Mouse (Mus musculus): ENCODE results near the gene Osbpl7. TPM values are rescaled to one million over a fixed set of nuclear protein-coding genes. Genes with fewer than 3 reads are reported as not detected.
A peak's percentile ranks its signal among the peaks of the same experiment; 100 is the strongest.

The Osbpl7 gene
- polyA plus RNA-seq (2012; rRNA removed), result 9.0 and 9.1 TPM in 2 replicates

DNA sequence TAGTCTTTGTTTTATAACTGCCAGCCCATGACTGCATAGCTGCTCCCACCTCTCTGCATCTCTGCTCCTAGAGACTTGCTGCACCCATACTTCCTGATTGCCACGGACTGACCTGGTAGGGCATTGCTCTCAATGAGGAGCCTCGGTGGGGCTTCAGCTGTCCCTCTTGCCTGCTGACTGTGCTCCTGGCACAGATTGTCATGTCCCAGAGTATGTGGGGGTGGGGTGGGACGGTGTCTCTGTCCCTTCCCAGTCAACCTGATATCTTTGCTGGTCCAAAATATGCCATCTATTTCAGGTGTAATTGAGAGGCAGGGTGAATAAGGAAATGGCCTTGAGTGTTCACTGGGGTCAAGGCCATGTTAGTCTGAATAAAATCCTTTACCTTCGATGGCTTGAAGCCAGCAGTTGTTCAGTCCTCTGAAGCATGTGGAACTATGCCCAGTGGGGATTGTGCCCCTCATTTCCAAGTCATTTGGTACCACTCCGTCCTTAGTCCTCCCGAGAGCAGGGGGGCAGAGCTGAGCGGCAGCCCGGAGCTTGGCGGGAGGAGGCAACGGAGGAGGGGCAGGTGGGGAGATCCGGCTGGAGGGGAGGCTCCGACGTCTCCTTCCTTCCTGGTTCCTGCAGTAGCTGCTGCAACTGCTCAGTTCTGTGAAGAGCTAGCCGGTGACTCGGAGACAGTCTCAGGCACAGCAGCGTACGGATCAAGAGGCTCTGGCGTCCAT lies at the start of gene Osbpl7:
Gene Osbpl7 (plus strand): TSS at position 413 of the 728 bp plus-strand sequence.
- Histone ChIP-seq H3K4me1 (ENCODE audit: control insufficient read depth, insufficient read depth, low read length) (peaks cover 11% of the 10 kb centered on the region; the same call in 1 of the 2 replicates), H3K4me3 (ENCODE audit: insufficient read depth, low read depth, low read length) (peak within 1 kb of the TSS; percentile 81), H3K27ac (ENCODE audit: insufficient read depth, low read depth, low read length) (peak within 1 kb of the TSS; percentile 26), H3K27me3 (replicated peaks; ENCODE audit: control insufficient read depth, insufficient read depth, low read length) (no peaks in the 10 kb centered on the region), H3K36me3 (ENCODE audit: control insufficient read depth, insufficient read depth, low read length) (no peaks in the 10 kb centered on the region)
- DNase-seq, result peak; percentile 71
- TF ChIP-seq CTCF (conservative IDR thresholded peaks at IDR 0.05; ENCODE audit: insufficient read depth, insufficient read length, low read depth, low read length), result peak; percentile 37; the same call in 1 of the 2 replicates
- peak; percentile 52 for TF ChIP-seq POLR2A (IDR thresholded peaks at IDR 0.05; ENCODE audit: low read depth, low read length)
- 2% methylated on average over 18 of the region's 18 CpGs for WGBS

DNA sequence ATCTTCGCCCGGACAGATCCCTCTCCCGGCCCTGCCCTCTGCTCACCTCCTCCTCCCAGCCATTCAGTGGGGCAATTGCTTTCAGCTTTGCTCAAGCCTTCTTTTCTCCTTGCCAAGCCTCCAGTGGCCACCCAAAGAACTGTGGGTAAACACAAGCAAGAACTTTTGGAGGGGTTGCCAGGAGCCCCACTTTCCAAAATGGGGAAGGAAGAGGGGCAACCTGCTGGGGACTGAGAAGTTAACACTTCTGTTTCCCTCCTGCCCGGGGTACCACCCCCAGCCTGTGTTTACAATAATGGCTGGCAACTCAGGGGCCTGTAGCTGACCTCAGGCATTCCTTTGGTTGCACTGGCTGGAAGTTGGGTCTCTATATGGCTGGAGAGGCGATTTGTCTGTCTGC lies 47.3 kb upstream of the Osbpl7 start:
- no peak for DNase-seq
- H3K27ac ChIP-seq (ENCODE audit: insufficient read depth, low read depth, low read length), result no peak overlapping the region
- H3K36me3 ChIP-seq (ENCODE audit: control insufficient read depth, insufficient read depth, low read length), result no peaks in the 10 kb centered on the region
- TF ChIP-seq POLR2A (IDR thresholded peaks at IDR 0.05; ENCODE audit: low read depth, low read length) (no peak), CTCF (conservative IDR thresholded peaks at IDR 0.05; ENCODE audit: insufficient read depth, insufficient read length, low read depth, low read length) (no peak)
- no peaks in the 10 kb centered on the region for H3K27me3 ChIP-seq (replicated peaks; ENCODE audit: control insufficient read depth, insufficient read depth, low read length)
- 32% methylated on average over 5 of the region's 5 CpGs for WGBS
- no peak overlapping the region for H3K4me3 ChIP-seq (ENCODE audit: insufficient read depth, low read depth, low read length)
- no peaks in the 10 kb centered on the region for H3K4me1 ChIP-seq (ENCODE audit: control insufficient read depth, insufficient read depth, low read length)

DNA sequence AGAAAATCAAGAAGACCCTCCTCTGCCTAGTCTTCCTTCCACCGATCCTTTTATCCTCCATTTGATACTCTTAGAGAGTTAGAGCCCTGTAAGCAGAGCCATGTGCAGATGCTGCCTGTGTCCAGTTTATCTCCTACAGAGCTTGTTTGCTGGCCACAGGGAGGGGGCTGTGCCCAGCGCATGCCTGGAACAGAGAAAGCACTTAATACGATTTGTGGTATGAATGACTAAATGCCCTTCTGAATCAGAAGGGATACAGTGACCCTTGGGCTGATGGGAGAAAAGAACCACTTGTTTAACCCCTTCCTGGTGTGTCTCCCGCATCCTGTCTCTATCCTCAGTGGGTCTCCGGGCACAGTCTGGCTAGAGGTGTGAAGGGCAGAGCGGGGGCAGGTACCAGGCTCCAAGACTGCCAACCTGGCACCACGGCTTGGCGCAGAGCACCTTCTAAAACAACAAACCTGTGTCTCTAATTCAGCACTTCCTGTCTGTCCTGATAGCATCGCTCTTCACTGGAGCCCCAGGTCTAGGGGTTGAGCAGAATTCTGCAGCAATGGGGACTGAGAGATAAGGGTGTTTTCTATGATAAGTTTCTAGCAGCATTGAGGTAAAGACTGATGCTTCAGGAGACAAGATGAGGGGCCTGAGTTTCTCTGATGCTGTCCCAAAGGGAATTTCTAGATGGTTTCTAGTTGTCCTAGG lies 43.2 kb upstream of the Osbpl7 start:
- Histone ChIP-seq H3K4me3 (ENCODE audit: insufficient read depth, low read depth, low read length) (no peak overlapping the region), H3K4me1 (ENCODE audit: control insufficient read depth, insufficient read depth, low read length) (no peaks in the 10 kb centered on the region), H3K27ac (ENCODE audit: insufficient read depth, low read depth, low read length) (no peak overlapping the region), H3K36me3 (ENCODE audit: control insufficient read depth, insufficient read depth, low read length) (no peaks in the 10 kb centered on the region), H3K27me3 (replicated peaks; ENCODE audit: control insufficient read depth, insufficient read depth, low read length) (no peaks in the 10 kb centered on the region)
- 56% methylated on average over 9 of the region's 9 CpGs for WGBS
- no peak for DNase-seq
- no peak for TF ChIP-seq POLR2A (IDR thresholded peaks at IDR 0.05; ENCODE audit: low read depth, low read length)
- no peak for TF ChIP-seq CTCF (conservative IDR thresholded peaks at IDR 0.05; ENCODE audit: insufficient read depth, insufficient read length, low read depth, low read length)

DNA sequence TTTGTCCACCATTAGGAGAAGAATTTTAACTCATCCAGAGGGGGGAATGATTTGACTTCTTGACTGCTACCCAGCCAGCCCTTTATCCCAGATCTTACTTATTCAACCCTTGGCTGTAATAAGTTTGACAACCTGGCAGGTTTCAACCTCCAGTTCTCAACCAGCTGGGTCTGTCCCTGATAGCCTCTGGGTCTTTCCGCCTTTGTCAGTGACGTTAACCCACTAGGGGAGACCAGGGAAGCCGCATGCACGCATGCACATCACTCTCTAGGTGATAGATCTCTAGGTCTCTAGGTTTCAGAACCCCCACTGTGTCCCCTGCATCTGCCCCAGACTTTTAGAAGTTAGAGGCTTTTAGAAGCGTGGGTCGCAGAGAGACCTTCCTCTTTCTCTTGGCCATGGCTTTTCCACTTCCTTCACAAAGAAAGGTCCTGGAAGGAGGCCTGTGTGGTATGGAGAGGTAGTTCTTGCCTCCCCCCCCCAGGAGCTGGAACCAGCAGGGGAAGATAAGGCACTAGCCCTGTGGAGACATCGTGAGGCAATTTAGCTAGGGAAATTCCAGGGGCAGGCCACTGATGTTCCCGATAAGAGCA lies 41.1 kb upstream of the Osbpl7 start:
- DNase-seq, result no peak
- Histone ChIP-seq H3K27ac (ENCODE audit: insufficient read depth, low read depth, low read length) (no peak overlapping the region), H3K27me3 (replicated peaks; ENCODE audit: control insufficient read depth, insufficient read depth, low read length) (no peaks in the 10 kb centered on the region), H3K36me3 (ENCODE audit: control insufficient read depth, insufficient read depth, low read length) (no peaks in the 10 kb centered on the region), H3K4me3 (ENCODE audit: insufficient read depth, low read depth, low read length) (no peak overlapping the region), H3K4me1 (ENCODE audit: control insufficient read depth, insufficient read depth, low read length) (no peaks in the 10 kb centered on the region)
- TF ChIP-seq CTCF (conservative IDR thresholded peaks at IDR 0.05; ENCODE audit: insufficient read depth, insufficient read length, low read depth, low read length) (no peak), POLR2A (IDR thresholded peaks at IDR 0.05; ENCODE audit: low read depth, low read length) (no peak)
- WGBS, result 74% methylated on average over 8 of the region's 8 CpGs

DNA sequence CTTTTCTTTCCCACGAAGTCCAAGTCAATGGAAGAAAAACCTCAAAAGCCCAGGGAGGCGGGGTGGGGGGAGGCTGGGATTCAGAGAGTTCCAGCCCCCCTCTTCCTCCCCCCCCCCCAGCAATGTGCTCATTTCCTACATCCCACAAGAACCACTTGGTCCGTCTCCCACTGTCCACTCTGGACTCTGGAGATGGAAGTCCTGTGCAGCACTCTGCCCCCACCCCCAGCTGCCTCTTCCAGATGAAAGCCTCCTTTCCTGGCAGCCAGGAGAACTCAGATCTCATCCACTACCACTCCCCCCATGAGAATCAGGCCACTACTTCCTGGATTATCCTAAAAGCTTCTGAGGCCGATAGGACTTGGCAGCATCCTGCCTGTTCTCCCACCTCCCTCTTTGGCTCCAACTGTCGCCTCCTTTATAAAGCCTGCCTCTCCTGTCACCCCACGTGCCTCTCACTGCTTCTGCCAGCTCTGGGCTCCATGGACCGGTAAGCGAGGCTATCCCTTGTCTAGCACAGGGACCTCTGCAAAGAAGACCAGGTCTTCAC lies 37.2 kb upstream of the Osbpl7 start, which contains the start of gene Sp6:
Gene Sp6 (plus strand): TSS at position 274 of the 550 bp plus-strand sequence.
- H3K36me3 ChIP-seq (ENCODE audit: control insufficient read depth, insufficient read depth, low read length), result no peaks in the 10 kb centered on the region

DNA sequence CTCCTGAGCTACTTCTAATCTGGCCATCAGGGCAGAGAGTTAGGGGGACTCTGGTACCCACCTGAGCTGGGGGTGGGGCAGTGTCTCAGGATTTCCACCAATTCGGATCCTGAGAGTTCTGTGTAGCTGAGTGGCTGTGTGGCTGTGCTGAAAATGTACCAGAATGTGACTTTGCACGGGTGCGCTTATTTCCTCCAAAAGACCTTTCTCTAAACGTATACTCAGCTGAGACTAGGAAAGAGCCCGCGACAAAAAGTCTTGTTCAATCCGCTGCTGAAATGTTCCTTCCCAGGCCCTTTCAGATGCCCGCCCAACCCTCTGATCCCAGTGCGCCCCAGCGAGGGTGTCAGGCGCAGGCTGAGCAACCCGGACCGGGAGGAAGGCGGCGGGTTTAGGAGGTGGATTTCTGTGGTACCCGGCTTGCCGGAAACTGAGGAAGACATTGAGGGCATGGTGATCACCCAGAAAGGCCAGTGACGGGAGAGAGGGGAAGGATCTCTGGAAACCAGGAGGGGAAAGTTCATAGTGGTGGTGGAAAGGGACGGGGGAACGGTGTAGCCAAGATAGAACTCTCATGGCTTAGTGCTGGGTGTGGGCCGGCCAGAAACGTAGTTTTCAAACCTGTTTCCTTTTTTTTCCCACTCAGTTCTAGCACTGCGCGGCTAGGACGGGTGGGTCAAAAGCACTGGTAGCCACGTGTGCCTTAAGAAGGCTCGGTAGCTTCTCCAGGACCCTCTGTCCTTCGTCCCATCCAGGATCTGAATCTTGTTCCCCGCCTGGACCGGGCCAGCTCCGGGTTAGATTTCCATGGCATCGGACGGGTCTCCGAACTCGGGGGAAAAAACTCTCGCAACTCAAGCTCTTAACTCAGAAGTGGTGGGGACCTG lies 32.5 kb upstream of the Osbpl7 start:
- no peak for TF ChIP-seq CTCF (conservative IDR thresholded peaks at IDR 0.05; ENCODE audit: insufficient read depth, insufficient read length, low read depth, low read length)
- TF ChIP-seq POLR2A (IDR thresholded peaks at IDR 0.05; ENCODE audit: low read depth, low read length), result no peak
- Histone ChIP-seq H3K4me3 (ENCODE audit: insufficient read depth, low read depth, low read length) (peak overlapping the region; percentile 18; the same call in 1 of the 2 replicates), H3K36me3 (ENCODE audit: control insufficient read depth, insufficient read depth, low read length) (no peaks in the 10 kb centered on the region), H3K4me1 (ENCODE audit: control insufficient read depth, insufficient read depth, low read length) (no peaks in the 10 kb centered on the region), H3K27ac (ENCODE audit: insufficient read depth, low read depth, low read length) (no peak overlapping the region), H3K27me3 (replicated peaks; ENCODE audit: control insufficient read depth, insufficient read depth, low read length) (peaks cover 5% of the 10 kb centered on the region)
- 4% methylated on average over 36 of the region's 36 CpGs for WGBS
- DNase-seq, result no peak

More for the DNA sequence above, 37.2 kb upstream of the Osbpl7 start, which contains the start of gene Sp6:
- WGBS, result 28% methylated on average over 8 of the region's 8 CpGs
- Histone ChIP-seq H3K4me3 (ENCODE audit: insufficient read depth, low read depth, low read length) (no peak within 1 kb of the TSS), H3K27me3 (replicated peaks; ENCODE audit: control insufficient read depth, insufficient read depth, low read length) (peaks cover under 1% of the 10 kb centered on the region; the same call in 1 of the 2 replicates), H3K4me1 (ENCODE audit: control insufficient read depth, insufficient read depth, low read length) (no peaks in the 10 kb centered on the region), H3K27ac (ENCODE audit: insufficient read depth, low read depth, low read length) (no peak within 1 kb of the TSS)
- no peak for DNase-seq
- TF ChIP-seq CTCF (conservative IDR thresholded peaks at IDR 0.05; ENCODE audit: insufficient read depth, insufficient read length, low read depth, low read length) (no peak), POLR2A (IDR thresholded peaks at IDR 0.05; ENCODE audit: low read depth, low read length) (no peak)
